Mouse (Mus musculus): ENCODE measurements around the gene Epha1. TPM values are rescaled to one million over a fixed set of nuclear protein-coding genes. Genes with fewer than 3 reads are reported as not detected.

Gene Epha1
- polyA plus RNA-seq, 1 experiment from 2014 or later = 0.27 TPM

GRCm38 (mm10) chr6:42391796-42392330 is 18.8 kb upstream of the Epha1 start:
- H3K27ac ChIP-seq (ENCODE audit: low read length) = no peak overlapping the region
- H3K9ac ChIP-seq (replicated peaks; ENCODE audit: low read depth, low read length) = no peak overlapping the region
- H3K9me3 ChIP-seq (ENCODE audit: control insufficient read depth, low read length) = no peaks in the 10 kb centered on the region
- no peaks in the 10 kb centered on the region for H3K27me3 ChIP-seq (replicated peaks; ENCODE audit: control insufficient read depth, insufficient read depth, low read length)
- H3K36me3 ChIP-seq (ENCODE audit: control insufficient read depth, insufficient read depth) = no peaks in the 10 kb centered on the region
- H3K4me2 ChIP-seq (ENCODE audit: low read length) = no peak overlapping the region
- 70% methylated on average over 2 of the region's 2 CpGs for WGBS
- no peaks in the 10 kb centered on the region for H3K4me1 ChIP-seq (replicated peaks; ENCODE audit: control insufficient read depth, insufficient read depth, low read length)
- H3K4me3 ChIP-seq (replicated peaks; ENCODE audit: low read length) = no peak overlapping the region
- ATAC-seq = no peak

DNA sequence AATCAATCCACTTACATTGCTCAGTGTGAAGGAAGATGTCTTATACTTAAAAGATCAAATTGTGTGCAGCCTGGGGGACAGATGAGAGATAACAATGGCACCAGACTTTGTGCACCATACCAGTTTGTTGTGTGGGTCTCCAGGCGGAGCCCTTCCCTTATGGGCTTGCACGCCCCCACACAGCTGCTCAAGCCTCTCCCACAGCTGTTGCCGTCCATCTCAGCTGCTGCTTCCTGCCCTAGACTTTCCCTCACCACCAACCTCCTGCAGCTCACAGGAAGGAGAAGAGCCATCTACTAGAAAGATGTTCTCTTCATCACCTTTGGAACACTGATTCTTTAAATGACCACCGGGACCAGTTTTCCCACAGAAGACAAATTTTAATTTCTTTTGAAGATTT is 12.6 kb upstream of the Epha1 start:
- ATAC-seq = no peak
- Histone ChIP-seq H3K27ac (ENCODE audit: low read length) (no peak overlapping the region), H3K27me3 (replicated peaks; ENCODE audit: control insufficient read depth, insufficient read depth, low read length) (no peaks in the 10 kb centered on the region), H3K4me2 (ENCODE audit: low read length) (no peak overlapping the region), H3K4me3 (replicated peaks; ENCODE audit: low read length) (no peak overlapping the region), H3K9ac (replicated peaks; ENCODE audit: low read depth, low read length) (no peak overlapping the region), H3K4me1 (replicated peaks; ENCODE audit: control insufficient read depth, insufficient read depth, low read length) (no peaks in the 10 kb centered on the region), H3K9me3 (ENCODE audit: control insufficient read depth, low read length) (no peaks in the 10 kb centered on the region), H3K36me3 (ENCODE audit: control insufficient read depth, insufficient read depth) (no peaks in the 10 kb centered on the region)
- 93% methylated on average over 4 of the region's 4 CpGs for WGBS

DNA sequence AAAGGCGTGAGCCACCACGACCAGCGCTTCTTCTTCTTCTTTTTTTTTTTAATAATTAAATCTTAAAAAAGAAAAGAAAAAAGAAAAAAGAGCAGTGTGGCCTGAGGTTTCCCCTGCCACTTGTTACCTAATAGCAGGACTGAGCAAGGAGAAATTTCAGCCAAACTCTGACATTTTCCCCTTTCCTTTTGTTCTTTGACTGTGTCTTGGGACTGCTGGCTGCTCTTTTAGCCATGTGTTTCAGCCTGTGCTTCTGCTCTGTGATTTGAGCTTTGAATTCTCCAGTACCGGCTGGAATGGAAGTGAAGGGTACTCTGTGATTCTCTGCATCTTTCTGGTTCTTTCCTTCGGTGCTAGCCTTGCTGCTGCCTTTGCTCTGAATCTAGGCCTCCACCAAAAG is 10.3 kb upstream of the Epha1 start:
- Histone ChIP-seq H3K4me2 (ENCODE audit: low read length) (no peak overlapping the region), H3K4me3 (replicated peaks; ENCODE audit: low read length) (no peak overlapping the region), H3K36me3 (ENCODE audit: control insufficient read depth, insufficient read depth) (no peaks in the 10 kb centered on the region), H3K27ac (ENCODE audit: low read length) (no peak overlapping the region), H3K9me3 (ENCODE audit: control insufficient read depth, low read length) (no peaks in the 10 kb centered on the region), H3K27me3 (replicated peaks; ENCODE audit: control insufficient read depth, insufficient read depth, low read length) (no peaks in the 10 kb centered on the region), H3K9ac (replicated peaks; ENCODE audit: low read depth, low read length) (no peak overlapping the region), H3K4me1 (replicated peaks; ENCODE audit: control insufficient read depth, insufficient read depth, low read length) (no peaks in the 10 kb centered on the region)
- WGBS = 90% methylated on average over 5 of the region's 5 CpGs
- no peak for ATAC-seq

DNA sequence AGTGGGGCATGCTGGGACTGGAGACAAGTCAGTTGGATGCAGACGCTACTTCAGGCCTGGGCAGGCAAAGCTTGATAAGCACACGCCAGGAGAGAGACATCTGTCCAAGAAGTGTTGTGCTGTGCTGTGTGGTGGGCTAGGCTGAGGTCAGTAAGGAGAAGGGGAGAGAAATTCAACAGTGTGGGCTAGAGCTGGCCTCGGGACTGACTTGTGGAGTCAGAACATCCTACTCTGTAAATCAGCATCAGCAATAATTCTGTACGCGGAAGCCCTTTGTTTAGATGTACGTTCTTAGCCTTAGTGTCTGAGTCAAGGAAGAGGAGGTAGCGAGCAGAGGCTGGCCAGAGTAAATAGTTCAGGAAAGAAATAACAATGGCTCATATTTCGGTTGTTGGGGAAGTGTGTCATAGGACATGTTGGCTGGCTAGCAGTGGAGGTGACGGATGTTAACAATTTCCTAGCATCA is 8.9 kb upstream of the Epha1 start:
- H3K4me1 ChIP-seq (replicated peaks; ENCODE audit: control insufficient read depth, insufficient read depth, low read length) = no peaks in the 10 kb centered on the region
- 74% methylated on average over 9 of the region's 9 CpGs for WGBS

DNA sequence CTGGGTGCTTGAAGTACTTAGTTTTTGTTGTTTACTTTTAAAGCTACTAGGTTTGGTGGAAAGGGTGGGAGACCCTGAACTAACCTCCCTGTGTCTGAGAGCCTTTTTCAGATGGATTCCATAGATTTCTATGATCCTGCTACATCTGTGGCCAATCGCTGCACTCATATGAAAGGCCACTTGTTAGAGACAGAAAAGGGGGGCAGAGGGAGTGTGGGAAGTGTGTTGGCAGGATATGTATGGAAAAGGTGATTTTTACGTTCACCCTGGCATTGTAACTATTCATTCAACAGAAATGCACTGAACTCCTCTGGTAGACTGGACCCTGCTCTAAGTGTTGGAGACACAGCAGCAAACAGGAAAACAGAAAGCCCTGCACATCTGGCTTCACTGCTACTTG is 8.2 kb upstream of the Epha1 start:
- ATAC-seq = no peak
- no peaks in the 10 kb centered on the region for H3K27me3 ChIP-seq (replicated peaks; ENCODE audit: control insufficient read depth, insufficient read depth, low read length)
- no peaks in the 10 kb centered on the region for H3K9me3 ChIP-seq (ENCODE audit: control insufficient read depth, low read length)
- WGBS = 18% methylated on average over 2 of the region's 2 CpGs
- H3K4me2 ChIP-seq (ENCODE audit: low read length) = no peak overlapping the region
- H3K27ac ChIP-seq (ENCODE audit: low read length) = no peak overlapping the region
- H3K9ac ChIP-seq (replicated peaks; ENCODE audit: low read depth, low read length) = no peak overlapping the region
- no peaks in the 10 kb centered on the region for H3K4me1 ChIP-seq (replicated peaks; ENCODE audit: control insufficient read depth, insufficient read depth, low read length)
- H3K36me3 ChIP-seq (ENCODE audit: control insufficient read depth, insufficient read depth) = no peaks in the 10 kb centered on the region
- no peak overlapping the region for H3K4me3 ChIP-seq (replicated peaks; ENCODE audit: low read length)

More for the DNA sequence above, 8.9 kb upstream of the Epha1 start:
- no peak overlapping the region for H3K4me2 ChIP-seq (ENCODE audit: low read length)
- no peaks in the 10 kb centered on the region for H3K9me3 ChIP-seq (ENCODE audit: control insufficient read depth, low read length)
- no peak for ATAC-seq
- H3K36me3 ChIP-seq (ENCODE audit: control insufficient read depth, insufficient read depth) = no peaks in the 10 kb centered on the region
- H3K4me3 ChIP-seq (replicated peaks; ENCODE audit: low read length) = no peak overlapping the region
- H3K9ac ChIP-seq (replicated peaks; ENCODE audit: low read depth, low read length) = no peak overlapping the region
- H3K27me3 ChIP-seq (replicated peaks; ENCODE audit: control insufficient read depth, insufficient read depth, low read length) = no peaks in the 10 kb centered on the region
- H3K27ac ChIP-seq (ENCODE audit: low read length) = no peak overlapping the region

- WGBS = 2% methylated on average over 8 of the region's 8 CpGs
- Histone ChIP-seq H3K9me3 (ENCODE audit: control insufficient read depth, low read length) (no peaks in the 10 kb centered on the region), H3K27ac (ENCODE audit: low read length) (no peak overlapping the region), H3K4me3 (replicated peaks; ENCODE audit: low read length) (no peak overlapping the region), H3K4me1 (replicated peaks; ENCODE audit: control insufficient read depth, insufficient read depth, low read length) (no peaks in the 10 kb centered on the region), H3K4me2 (ENCODE audit: low read length) (no peak overlapping the region), H3K9ac (replicated peaks; ENCODE audit: low read depth, low read length) (no peak overlapping the region), H3K27me3 (replicated peaks; ENCODE audit: control insufficient read depth, insufficient read depth, low read length) (no peaks in the 10 kb centered on the region), H3K36me3 (ENCODE audit: control insufficient read depth, insufficient read depth) (no peaks in the 10 kb centered on the region)
- ATAC-seq = peak; percentile 49; the same call in 1 of the 2 replicates
Measured at GRCm38 (mm10) chr6:42380416-42381144, 7.5 kb upstream of the Epha1 start.

DNA sequence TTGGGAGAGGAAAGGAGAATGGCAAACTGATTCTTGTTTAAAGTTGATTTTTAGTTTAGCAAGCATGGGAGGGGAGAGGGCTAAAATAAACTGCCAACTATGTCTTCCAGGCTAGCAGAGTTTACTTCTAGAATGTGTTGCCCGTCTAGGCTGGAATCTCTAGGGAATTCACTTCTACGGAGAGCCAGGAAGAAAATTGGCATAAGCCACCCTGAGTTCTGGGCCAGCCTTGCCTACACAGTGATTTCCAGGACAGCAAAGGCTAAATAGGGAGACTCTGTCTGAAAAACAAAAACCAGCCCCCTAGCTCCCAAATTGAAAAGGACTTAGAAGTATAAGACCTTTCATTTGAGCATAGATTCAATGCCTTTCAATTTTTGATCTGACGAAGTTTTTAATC is 6.5 kb upstream of the Epha1 start:
- 46% methylated on average over 3 of the region's 3 CpGs for WGBS
- Histone ChIP-seq H3K4me1 (replicated peaks; ENCODE audit: control insufficient read depth, insufficient read depth, low read length) (no peaks in the 10 kb centered on the region), H3K9me3 (ENCODE audit: control insufficient read depth, low read length) (no peaks in the 10 kb centered on the region), H3K9ac (replicated peaks; ENCODE audit: low read depth, low read length) (no peak overlapping the region), H3K36me3 (ENCODE audit: control insufficient read depth, insufficient read depth) (no peaks in the 10 kb centered on the region), H3K27ac (ENCODE audit: low read length) (no peak overlapping the region), H3K4me2 (ENCODE audit: low read length) (no peak overlapping the region), H3K27me3 (replicated peaks; ENCODE audit: control insufficient read depth, insufficient read depth, low read length) (no peaks in the 10 kb centered on the region), H3K4me3 (replicated peaks; ENCODE audit: low read length) (no peak overlapping the region)
- ATAC-seq = no peak

- no peak overlapping the region for H3K9ac ChIP-seq (replicated peaks; ENCODE audit: low read depth, low read length)
- no peaks in the 10 kb centered on the region for H3K36me3 ChIP-seq (ENCODE audit: control insufficient read depth, insufficient read depth)
- H3K4me3 ChIP-seq (replicated peaks; ENCODE audit: low read length) = no peak overlapping the region
- H3K4me2 ChIP-seq (ENCODE audit: low read length) = no peak overlapping the region
- no peak overlapping the region for H3K27ac ChIP-seq (ENCODE audit: low read length)
- H3K9me3 ChIP-seq (ENCODE audit: control insufficient read depth, low read length) = no peaks in the 10 kb centered on the region
- WGBS = 59% methylated on average over 5 of the region's 5 CpGs
- peaks cover 10% of the 10 kb centered on the region for H3K4me1 ChIP-seq (replicated peaks; ENCODE audit: control insufficient read depth, insufficient read depth, low read length)
- no peak for ATAC-seq
- H3K27me3 ChIP-seq (replicated peaks; ENCODE audit: control insufficient read depth, insufficient read depth, low read length) = no peaks in the 10 kb centered on the region
Measured at GRCm38 (mm10) chr6:42377280-42377679, 4.2 kb upstream of the Epha1 start.

GRCm38 (mm10) chr6:42376504-42377019 is 3.5 kb upstream of the Epha1 start:
- ATAC-seq = no peak
- H3K4me1 ChIP-seq (replicated peaks; ENCODE audit: control insufficient read depth, insufficient read depth, low read length) = peaks cover 10% of the 10 kb centered on the region
- H3K4me2 ChIP-seq (ENCODE audit: low read length) = no peak overlapping the region
- no peak overlapping the region for H3K4me3 ChIP-seq (replicated peaks; ENCODE audit: low read length)
- H3K9ac ChIP-seq (replicated peaks; ENCODE audit: low read depth, low read length) = no peak overlapping the region
- H3K9me3 ChIP-seq (ENCODE audit: control insufficient read depth, low read length) = no peaks in the 10 kb centered on the region
- 91% methylated on average over 6 of the region's 6 CpGs for WGBS
- no peaks in the 10 kb centered on the region; the same call in 1 of the 2 replicates for H3K27me3 ChIP-seq (replicated peaks; ENCODE audit: control insufficient read depth, insufficient read depth, low read length)
- no peak overlapping the region for H3K27ac ChIP-seq (ENCODE audit: low read length)
- H3K36me3 ChIP-seq (ENCODE audit: control insufficient read depth, insufficient read depth) = no peaks in the 10 kb centered on the region

Measured in forebrain, embryonic 16.5 days (tissue).